Mouse (Mus musculus) cortical plate, adult 2 months (tissue): Measurements from ENCODE around the gene Sncg.

Source experiments
- CTCF ChIP-seq: fragments of 200-500 bp; IDR thresholded peaks from 2 replicates; pipeline ENCODE4 v1.5.1; 2011; ENCODE audit warnings: mild to moderate bottlenecking, control low read depth, low read length; ENCODE audit not compliant: insufficient read depth; ENCODE audit errors: extremely low read depth
- POLR2A ChIP-seq: fragments of 200-500 bp; IDR thresholded peaks from 2 replicates; pipeline ENCODE4 v1.6.1; 2011; ENCODE audit warnings: mild to moderate bottlenecking, low read length, control low read depth; ENCODE audit not compliant: insufficient read depth; ENCODE audit errors: extremely low read depth

DNA sequence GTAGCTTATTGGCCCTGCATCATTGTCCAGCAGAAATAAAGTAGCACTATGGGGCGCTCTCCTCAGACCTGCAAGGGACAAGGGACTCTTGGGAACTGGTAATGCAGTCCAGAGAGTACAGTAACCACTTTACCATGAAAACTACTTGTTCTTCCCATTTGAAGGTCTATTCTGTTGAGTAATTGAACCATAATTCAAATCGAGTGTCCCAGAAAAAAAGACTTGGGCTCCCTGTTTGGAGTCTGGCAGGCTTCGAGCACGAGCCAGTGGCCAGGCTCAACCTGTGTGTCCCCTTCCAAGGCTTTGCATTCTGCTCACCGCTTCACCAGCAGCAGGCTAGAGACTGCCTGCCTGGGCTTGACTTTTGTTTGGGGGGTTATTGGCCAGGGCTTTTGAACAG is 30.2 kb downstream of the Sncg start:
- TF ChIP-seq CTCF (no peak), POLR2A (no peak)
